Mouse (Mus musculus) megakaryocyte, embryonic 14.5 days (primary cell): ENCODE measurements at regions not wholly inside any gene's neighbourhood (a gene's known extent, or its start where the extent isn't known, plus 50 kb on each side); places are given as distances from the start of the nearest gene placed in this dataset.

ENCODE experiments used
- FLI1 ChIP-seq: IDR thresholded peaks from 2 replicates; pipeline ENCODE4 v1.6.1; 2012; ENCODE audit warnings: low read length, inconsistent platforms, mixed read lengths
- GATA1 ChIP-seq: IDR thresholded peaks from 3 replicates; pipeline ENCODE4 v1.6.1; 2012; ENCODE audit warnings: mixed read lengths, low read length, inconsistent platforms, borderline replicate concordance

DNA sequence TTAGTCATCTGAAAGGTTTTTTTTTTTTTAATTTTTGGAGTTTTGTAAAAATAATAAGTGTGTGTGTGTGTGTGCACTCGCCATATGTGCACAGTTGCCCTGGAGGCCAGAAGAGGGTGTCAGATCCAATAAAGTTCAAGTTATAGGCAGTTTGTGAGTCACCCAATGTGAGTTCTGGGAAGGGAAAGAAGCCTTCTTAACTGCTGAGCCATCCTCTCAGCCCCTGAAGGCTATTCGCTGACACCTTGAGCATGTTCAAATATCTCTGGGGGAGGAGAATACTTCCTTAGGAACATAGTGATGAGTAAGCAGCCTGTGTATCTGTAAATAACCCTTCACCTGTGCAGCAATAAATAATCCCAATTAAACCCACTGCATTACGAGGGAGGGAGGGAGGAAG lies 177.1 kb upstream of the Trib2 start:
- TF ChIP-seq GATA1 (no peak), FLI1 (no peak)
